Mouse (Mus musculus) kidney, embryonic 16.5 days (tissue): ENCODE data around the gene Tns2. TPM values are rescaled to one million over a fixed set of nuclear protein-coding genes. Genes with fewer than 3 reads are reported as not detected.

Experiments
- ATAC-seq: fragments of 200-750 bp; cut with Nextera tagmentation; 2 replicates; pipeline ENCODE4 v1.8.0; 2017; ENCODE audit warnings: moderate TSS enrichment; ENCODE audit not compliant: low FRiP score, low TSS enrichment
- H3K27ac ChIP-seq: fragments of 300-500 bp; sonication (generic); 2 replicates; pipeline ENCODE4 v1.5.1; 2014; ENCODE audit warnings: low read length
- H3K27me3 ChIP-seq: fragments of 300-500 bp; sonication (generic); 2 replicates; pipeline ENCODE4 v1.6.1; 2014; ENCODE audit warnings: low read length, control low read depth, mixed read lengths; ENCODE audit not compliant: insufficient read depth
- H3K36me3 ChIP-seq: fragments of 300-500 bp; sonication (generic); 2 replicates; pipeline ENCODE4 v1.6.1; 2014; ENCODE audit warnings: low read length, control low read depth, mixed read lengths; ENCODE audit not compliant: insufficient read depth
- H3K4me1 ChIP-seq: fragments of 300-500 bp; sonication (generic); 2 replicates; pipeline ENCODE4 v1.6.1; 2014; ENCODE audit warnings: low read length, control low read depth, mixed read lengths; ENCODE audit not compliant: insufficient read depth
- H3K4me2 ChIP-seq: fragments of 300-500 bp; sonication (generic); replicated peaks from 2 replicates; pipeline ENCODE4 v1.6.1; 2014; ENCODE audit warnings: low read depth, low read length
- H3K4me3 ChIP-seq: fragments of 300-500 bp; sonication (generic); 2 replicates; pipeline ENCODE4 v1.5.1; 2014; ENCODE audit warnings: mild to moderate bottlenecking, low read length
- H3K9ac ChIP-seq: fragments of 300-500 bp; sonication (generic); replicated peaks from 2 replicates; pipeline ENCODE4 v1.6.1; 2014; ENCODE audit warnings: low read length
- H3K9me3 ChIP-seq: fragments of 300-500 bp; sonication (generic); 2 replicates; pipeline ENCODE4 v1.6.1; 2016; ENCODE audit warnings: low read length, control low read depth
- WGBS: fragments of 180-500 bp; shearing (Covaris S2); extraction: QIAGEN DNeasy Blood & Tissue Kit; methylation state at CpG from one replicate; pipeline ENCODE4 v1.1.7; 2014; 5-methylcytosine and 5-hydroxymethylcytosine counted together
- polyA plus RNA-seq: library from polyadenylated mRNA; unstranded; fragments of >200 nt; fragmentation: Nextera tagmentation; extraction: Ambion mirVana; gene quantifications from 2 replicates; pipeline ENCODE4 v1.2.1, GENCODE M21; 2015

Tns2 gene
- polyA plus RNA-seq, 1 experiment from 2014 or later = 56.3 TPM

- H3K9me3 ChIP-seq = no peaks in the 10 kb centered on the region
- WGBS = 68% methylated on average over 1 of the region's 1 CpGs
- no peak for ATAC-seq
Measured at GRCm38 (mm10) chr15:102091688-102092087, 8.5 kb upstream of the Tns2 start.

GRCm38 (mm10) chr15:102092222-102092621, 8.0 kb upstream of the Tns2 start:
- H3K4me3 ChIP-seq = no peak overlapping the region
- no peak for ATAC-seq
- H3K9ac ChIP-seq = no peak overlapping the region
- H3K27me3 ChIP-seq = no peaks in the 10 kb centered on the region
- no peaks in the 10 kb centered on the region for H3K4me1 ChIP-seq
- H3K27ac ChIP-seq = no peak overlapping the region
- 89% methylated on average over 4 of the region's 4 CpGs for WGBS
- no peaks in the 10 kb centered on the region for H3K9me3 ChIP-seq
- H3K36me3 ChIP-seq = peaks cover 91% of the 10 kb centered on the region
- H3K4me2 ChIP-seq = no peak overlapping the region

More at GRCm38 (mm10) chr15:102091688-102092087, 8.5 kb upstream of the Tns2 start:
- H3K9ac ChIP-seq = no peak overlapping the region
- no peak overlapping the region for H3K4me2 ChIP-seq
- no peaks in the 10 kb centered on the region for H3K27me3 ChIP-seq
- H3K4me1 ChIP-seq = no peaks in the 10 kb centered on the region
- no peak overlapping the region for H3K4me3 ChIP-seq
- H3K36me3 ChIP-seq = peaks cover 95% of the 10 kb centered on the region
- no peak overlapping the region for H3K27ac ChIP-seq

- no peak overlapping the region for H3K4me3 ChIP-seq
- ATAC-seq = no peak
- H3K36me3 ChIP-seq = peaks cover 80% of the 10 kb centered on the region
- no peak overlapping the region for H3K9ac ChIP-seq
- no peaks in the 10 kb centered on the region for H3K9me3 ChIP-seq
- H3K27ac ChIP-seq = no peak overlapping the region
- no peaks in the 10 kb centered on the region for H3K27me3 ChIP-seq
- H3K4me1 ChIP-seq = peaks cover 15% of the 10 kb centered on the region
- 21% methylated on average over 2 of the region's 2 CpGs for WGBS
- H3K4me2 ChIP-seq = no peak overlapping the region
Measured at GRCm38 (mm10) chr15:102094157-102094556, 6.1 kb upstream of the Tns2 start.

- no peak overlapping the region for H3K4me2 ChIP-seq
- H3K4me1 ChIP-seq = peaks cover 23% of the 10 kb centered on the region
- peaks cover 72% of the 10 kb centered on the region for H3K36me3 ChIP-seq
- no peak overlapping the region for H3K9ac ChIP-seq
- no peak overlapping the region for H3K4me3 ChIP-seq
- no peaks in the 10 kb centered on the region for H3K9me3 ChIP-seq
- WGBS = 80% methylated on average over 16 of the region's 16 CpGs
- H3K27ac ChIP-seq = no peak overlapping the region
- no peaks in the 10 kb centered on the region for H3K27me3 ChIP-seq
- no peak for ATAC-seq
Measured at GRCm38 (mm10) chr15:102094988-102095387, 5.2 kb upstream of the Tns2 start.

- Histone ChIP-seq H3K36me3 (peaks cover 49% of the 10 kb centered on the region), H3K27ac (no peak overlapping the region; the same call in 1 of the 2 replicates), H3K4me3 (no peak overlapping the region), H3K9ac (no peak overlapping the region), H3K27me3 (no peaks in the 10 kb centered on the region), H3K9me3 (no peaks in the 10 kb centered on the region), H3K4me2 (no peak overlapping the region), H3K4me1 (peaks cover 42% of the 10 kb centered on the region)
- WGBS = 72% methylated on average over 8 of the region's 8 CpGs
- ATAC-seq = no peak
Measured at GRCm38 (mm10) chr15:102097147-102097915, 2.9 kb upstream of the Tns2 start.

- no peak for ATAC-seq
- no peaks in the 10 kb centered on the region for H3K9me3 ChIP-seq
- WGBS = 39% methylated on average over 5 of the region's 5 CpGs
- H3K4me2 ChIP-seq = no peak overlapping the region
- H3K4me3 ChIP-seq = no peak overlapping the region
- H3K27ac ChIP-seq = peak overlapping the region; percentile 34; the same call in 1 of the 2 replicates
- H3K4me1 ChIP-seq = peaks cover 50% of the 10 kb centered on the region
- H3K9ac ChIP-seq = no peak overlapping the region
- H3K36me3 ChIP-seq = peaks cover 41% of the 10 kb centered on the region
- H3K27me3 ChIP-seq = no peaks in the 10 kb centered on the region
Measured at GRCm38 (mm10) chr15:102097991-102098555, 2.1 kb upstream of the Tns2 start.

- 47% methylated on average over 5 of the region's 5 CpGs for WGBS
Measured at GRCm38 (mm10) chr15:102099260-102099659, 953 bp upstream of the Tns2 start.

GRCm38 (mm10) chr15:102099771-102100160, 447 bp upstream of the Tns2 start:
- Histone ChIP-seq H3K4me3 (peak overlapping the region; percentile 62), H3K36me3 (peaks cover 24% of the 10 kb centered on the region), H3K9me3 (no peaks in the 10 kb centered on the region), H3K27me3 (no peaks in the 10 kb centered on the region), H3K4me2 (peak overlapping the region; percentile 91), H3K27ac (peak overlapping the region; percentile 99), H3K4me1 (peaks cover 66% of the 10 kb centered on the region), H3K9ac (peak overlapping the region; percentile 80)
- WGBS = 21% methylated on average over 8 of the region's 8 CpGs
- ATAC-seq = no peak

More at GRCm38 (mm10) chr15:102099260-102099659, 953 bp upstream of the Tns2 start:
- Histone ChIP-seq H3K4me3 (no peak overlapping the region), H3K36me3 (peaks cover 29% of the 10 kb centered on the region), H3K4me2 (peak overlapping the region; percentile 91), H3K9ac (no peak overlapping the region), H3K4me1 (peaks cover 61% of the 10 kb centered on the region), H3K27ac (peak overlapping the region; percentile 99; the same call in 1 of the 2 replicates), H3K27me3 (no peaks in the 10 kb centered on the region), H3K9me3 (no peaks in the 10 kb centered on the region)
- ATAC-seq = no peak

- no peaks in the 10 kb centered on the region for H3K9me3 ChIP-seq
- WGBS = 19% methylated on average over 10 of the region's 10 CpGs
- peak overlapping the region; percentile 91 for H3K4me2 ChIP-seq
- H3K36me3 ChIP-seq = peaks cover 11% of the 10 kb centered on the region
- peak overlapping the region; percentile 99 for H3K27ac ChIP-seq
- no peaks in the 10 kb centered on the region for H3K27me3 ChIP-seq
- ATAC-seq = 0 out of 2 replicates have a peak, but pooled peaks have one; percentile 24
- H3K4me1 ChIP-seq = peaks cover 80% of the 10 kb centered on the region
- H3K9ac ChIP-seq = peak overlapping the region; percentile 80
- peak overlapping the region; percentile 62 for H3K4me3 ChIP-seq
Measured at GRCm38 (mm10) chr15:102100996-102101671, 921 bp downstream of the Tns2 start.
